Mouse (Mus musculus) 3134 (cell line): ENCODE data around the gene Mrpl10.
A peak's percentile ranks its signal among the peaks of the same experiment; 100 is the strongest.

ENCODE experiments used
- DNase-seq: peaks from one replicate; pipeline ENCODE4 v3.0.0-alpha.2; 2011; ENCODE audit warnings: low spot score; ENCODE audit not compliant: insufficient read length; ENCODE audit errors: extremely low read depth

The Mrpl10 gene

DNA sequence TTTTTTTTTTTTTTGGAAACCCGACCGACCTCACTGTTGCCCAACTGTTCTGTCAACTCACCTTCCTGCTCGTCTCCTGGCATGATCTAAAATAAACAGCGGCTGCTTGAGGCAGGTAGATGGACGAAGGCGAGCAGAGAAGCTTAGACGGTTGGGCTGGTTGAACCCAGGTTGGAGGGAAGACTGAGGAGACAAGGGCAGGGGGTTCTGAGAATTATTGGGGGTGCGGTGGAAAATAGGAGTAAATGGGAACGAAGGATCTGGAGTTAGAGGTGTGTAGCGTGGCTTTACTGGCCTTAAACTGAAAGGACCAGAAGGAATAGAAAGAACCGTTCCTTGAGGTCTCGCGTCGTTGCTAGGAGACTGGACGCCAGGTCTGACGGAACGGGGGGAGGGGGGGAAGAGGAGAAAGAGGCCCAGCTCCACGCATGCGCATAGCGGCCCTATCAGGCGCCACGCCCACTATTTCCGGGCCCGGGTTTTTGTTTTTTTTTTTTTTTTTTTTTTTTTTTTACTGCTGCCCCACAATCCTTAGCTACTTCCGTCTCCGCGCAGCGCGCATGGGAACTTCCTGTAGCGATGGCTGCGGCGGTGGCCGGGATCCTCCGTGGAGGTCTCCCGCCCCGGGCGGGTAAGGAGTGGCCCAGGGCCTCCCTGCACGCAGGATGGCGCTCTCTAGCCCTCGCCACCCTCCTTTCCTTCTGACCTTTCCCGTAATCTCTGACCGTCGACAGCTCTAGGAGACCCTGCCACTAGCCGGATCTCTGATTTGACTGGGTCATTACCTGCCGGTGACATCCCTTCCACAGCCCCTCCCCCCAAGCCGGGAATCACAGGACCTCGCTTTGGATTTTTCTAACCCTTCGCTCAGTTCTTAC, at the start of gene Mrpl10, which contains the start of gene Lrrc46:
Mrpl10 (plus strand) TSS at position 539 of the 878 bp plus-strand sequence.
Lrrc46 (minus strand) TSS at position 386 of the 878 bp plus-strand sequence.
- DNase-seq = peak; percentile 89

DNA sequence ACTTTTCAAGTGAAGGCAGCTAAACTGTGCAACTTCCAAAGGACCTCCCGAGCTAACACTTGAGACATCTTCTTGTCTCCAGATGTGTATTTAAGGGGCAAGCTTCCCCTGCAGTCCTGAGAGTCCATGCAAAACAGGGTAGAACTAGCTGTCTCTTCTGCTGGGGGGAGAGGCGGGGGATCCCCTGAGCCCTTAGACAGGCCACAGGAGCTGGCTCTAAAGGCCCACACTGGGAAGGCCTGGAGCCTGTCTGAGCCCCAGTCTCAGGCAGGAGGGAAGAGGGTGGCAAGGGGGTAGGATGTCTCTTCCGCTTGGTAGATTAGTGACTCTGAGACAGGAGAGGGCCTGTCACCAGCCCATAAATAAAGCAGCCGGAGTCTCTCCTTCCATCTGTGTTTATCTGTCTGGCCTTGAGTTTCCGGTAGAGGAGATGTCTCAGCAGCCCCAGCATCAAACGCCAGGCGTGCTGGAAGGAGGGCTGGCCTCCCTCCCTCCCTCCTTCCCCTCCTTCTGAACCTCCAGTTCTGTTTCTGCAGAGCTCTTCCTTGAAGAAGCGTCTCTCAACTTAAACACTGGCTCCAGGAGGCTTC, 48.5 kb upstream of the Mrpl10 start:
- DNase-seq = no peak

DNA sequence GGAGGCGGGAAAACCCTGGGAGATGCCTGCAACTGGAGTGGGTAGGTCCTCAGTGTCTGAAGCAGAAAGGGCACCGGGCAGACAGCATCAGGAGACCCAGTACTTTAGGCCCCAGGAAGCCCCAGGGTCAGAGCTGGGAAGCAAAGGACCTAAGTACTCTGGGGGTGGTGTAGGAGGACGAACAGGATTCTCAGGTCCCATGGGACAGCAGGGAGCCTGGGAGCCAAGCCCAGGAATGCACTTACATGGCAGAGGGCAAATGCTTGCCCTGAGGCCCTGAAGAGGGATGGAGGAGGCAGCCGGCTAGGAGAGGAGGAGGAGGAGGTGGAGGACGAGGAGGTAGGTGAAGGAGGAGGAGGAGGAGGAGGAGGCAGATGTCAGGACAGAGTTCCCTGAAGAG, 46.3 kb upstream of the Mrpl10 start:
- peak; percentile 78 for DNase-seq

DNA sequence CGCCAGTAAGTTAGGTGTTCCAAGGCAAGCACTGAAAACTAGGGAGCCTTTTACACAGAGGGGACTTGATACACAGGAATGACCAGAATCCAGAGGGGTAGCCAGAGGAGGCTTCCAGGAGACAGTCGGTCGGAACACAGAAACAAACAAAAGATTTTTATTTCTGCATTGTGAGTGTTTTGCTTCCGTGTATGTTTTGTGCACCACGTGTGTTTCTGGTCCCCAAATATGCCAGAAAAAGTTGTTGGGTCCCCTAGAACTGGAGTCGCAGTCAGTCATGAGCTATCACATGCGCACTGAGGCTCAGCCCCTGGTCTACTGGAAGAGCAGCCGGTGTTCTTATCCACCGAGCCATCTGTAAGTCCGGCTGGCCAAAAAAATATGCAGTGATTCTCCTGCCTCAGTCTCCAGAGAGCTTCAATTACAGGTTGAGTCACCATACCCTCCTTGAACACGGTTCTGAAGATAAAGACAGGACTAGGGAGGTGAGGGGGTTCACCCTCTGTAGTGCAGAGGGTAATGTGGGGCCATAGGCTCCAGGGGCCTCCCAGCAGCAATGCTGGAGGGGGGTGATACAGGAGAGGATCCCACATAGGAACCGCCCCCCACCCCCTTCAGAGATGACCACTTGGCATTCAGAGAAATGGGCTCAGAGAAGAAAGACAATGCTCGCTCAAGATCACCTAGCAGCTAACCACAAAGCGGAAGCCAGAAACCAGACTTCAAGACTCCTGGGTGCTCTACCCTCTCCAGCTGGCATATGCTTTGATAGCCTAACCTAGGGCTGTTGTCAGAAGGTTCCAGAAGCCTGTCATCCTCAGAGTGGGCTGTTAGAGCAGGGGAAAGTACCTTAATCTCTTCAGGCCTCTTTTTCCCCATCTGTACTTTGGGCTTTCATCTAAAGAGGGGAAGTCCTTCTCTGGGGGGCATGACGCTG, 45.3 kb upstream of the Mrpl10 start:
- DNase-seq = no peak

DNA sequence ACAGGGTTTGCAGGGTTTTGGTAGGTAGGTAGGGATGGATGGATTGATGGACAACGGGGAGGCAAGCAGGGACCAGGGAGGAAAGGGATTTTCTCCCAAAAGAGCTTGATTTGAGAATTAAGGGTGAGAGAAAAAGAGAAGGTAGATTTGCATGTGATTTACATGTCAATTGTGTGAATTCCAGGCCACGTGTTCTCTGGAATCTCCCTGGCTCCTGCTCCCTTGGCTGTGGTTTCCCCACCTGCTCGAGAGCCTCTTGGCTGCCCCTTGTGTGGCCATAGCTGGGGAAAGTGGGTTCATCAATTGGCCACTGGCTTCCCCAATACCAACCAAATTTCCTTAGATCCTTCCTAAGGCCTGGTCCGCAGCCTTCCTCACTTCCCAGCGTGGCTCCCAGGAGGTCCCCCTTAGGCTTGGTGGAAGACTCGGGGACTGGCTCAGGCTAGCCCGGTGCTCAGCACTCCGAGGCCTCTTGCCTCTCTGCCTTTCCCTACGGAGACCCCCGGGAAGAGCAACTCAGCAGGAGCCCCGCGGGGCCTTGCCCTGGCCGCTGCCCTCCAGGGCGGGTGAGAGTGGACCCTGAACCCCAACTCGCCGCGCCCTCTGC, 44.5 kb upstream of the Mrpl10 start:
- DNase-seq = no peak

DNA sequence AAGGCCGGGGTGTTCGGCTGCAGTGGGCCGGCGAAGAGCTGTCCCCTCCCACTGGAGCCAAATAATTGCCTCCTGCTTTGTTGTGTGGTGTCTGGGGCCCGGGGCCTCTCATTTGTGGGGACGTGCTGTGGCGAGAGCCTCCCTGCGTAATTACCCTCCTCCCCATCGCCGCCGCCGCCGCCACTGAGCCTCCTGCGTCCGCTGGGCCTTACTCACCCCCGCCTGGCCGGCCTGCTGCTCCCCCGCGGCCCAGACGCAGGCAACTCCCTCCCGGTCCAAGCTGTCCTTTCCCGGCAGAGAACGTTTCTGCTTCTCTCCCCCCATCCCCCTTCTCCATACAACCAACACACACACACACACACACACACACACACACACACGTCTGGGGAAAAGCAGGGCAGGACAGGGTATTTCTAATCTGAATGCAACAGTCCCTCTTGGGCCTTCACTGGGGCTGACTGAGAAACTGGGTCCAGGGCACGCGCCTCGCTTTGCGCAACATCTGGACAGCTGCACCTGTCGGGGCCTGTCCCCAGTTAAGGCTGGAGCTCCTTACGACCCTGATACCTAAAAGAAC, 43.9 kb upstream of the Mrpl10 start:
- no peak for DNase-seq

DNA sequence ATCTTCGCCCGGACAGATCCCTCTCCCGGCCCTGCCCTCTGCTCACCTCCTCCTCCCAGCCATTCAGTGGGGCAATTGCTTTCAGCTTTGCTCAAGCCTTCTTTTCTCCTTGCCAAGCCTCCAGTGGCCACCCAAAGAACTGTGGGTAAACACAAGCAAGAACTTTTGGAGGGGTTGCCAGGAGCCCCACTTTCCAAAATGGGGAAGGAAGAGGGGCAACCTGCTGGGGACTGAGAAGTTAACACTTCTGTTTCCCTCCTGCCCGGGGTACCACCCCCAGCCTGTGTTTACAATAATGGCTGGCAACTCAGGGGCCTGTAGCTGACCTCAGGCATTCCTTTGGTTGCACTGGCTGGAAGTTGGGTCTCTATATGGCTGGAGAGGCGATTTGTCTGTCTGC, 38.2 kb upstream of the Mrpl10 start:
- DNase-seq = no peak

DNA sequence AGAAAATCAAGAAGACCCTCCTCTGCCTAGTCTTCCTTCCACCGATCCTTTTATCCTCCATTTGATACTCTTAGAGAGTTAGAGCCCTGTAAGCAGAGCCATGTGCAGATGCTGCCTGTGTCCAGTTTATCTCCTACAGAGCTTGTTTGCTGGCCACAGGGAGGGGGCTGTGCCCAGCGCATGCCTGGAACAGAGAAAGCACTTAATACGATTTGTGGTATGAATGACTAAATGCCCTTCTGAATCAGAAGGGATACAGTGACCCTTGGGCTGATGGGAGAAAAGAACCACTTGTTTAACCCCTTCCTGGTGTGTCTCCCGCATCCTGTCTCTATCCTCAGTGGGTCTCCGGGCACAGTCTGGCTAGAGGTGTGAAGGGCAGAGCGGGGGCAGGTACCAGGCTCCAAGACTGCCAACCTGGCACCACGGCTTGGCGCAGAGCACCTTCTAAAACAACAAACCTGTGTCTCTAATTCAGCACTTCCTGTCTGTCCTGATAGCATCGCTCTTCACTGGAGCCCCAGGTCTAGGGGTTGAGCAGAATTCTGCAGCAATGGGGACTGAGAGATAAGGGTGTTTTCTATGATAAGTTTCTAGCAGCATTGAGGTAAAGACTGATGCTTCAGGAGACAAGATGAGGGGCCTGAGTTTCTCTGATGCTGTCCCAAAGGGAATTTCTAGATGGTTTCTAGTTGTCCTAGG, 34.1 kb upstream of the Mrpl10 start:
- peak; percentile 72 for DNase-seq

DNA sequence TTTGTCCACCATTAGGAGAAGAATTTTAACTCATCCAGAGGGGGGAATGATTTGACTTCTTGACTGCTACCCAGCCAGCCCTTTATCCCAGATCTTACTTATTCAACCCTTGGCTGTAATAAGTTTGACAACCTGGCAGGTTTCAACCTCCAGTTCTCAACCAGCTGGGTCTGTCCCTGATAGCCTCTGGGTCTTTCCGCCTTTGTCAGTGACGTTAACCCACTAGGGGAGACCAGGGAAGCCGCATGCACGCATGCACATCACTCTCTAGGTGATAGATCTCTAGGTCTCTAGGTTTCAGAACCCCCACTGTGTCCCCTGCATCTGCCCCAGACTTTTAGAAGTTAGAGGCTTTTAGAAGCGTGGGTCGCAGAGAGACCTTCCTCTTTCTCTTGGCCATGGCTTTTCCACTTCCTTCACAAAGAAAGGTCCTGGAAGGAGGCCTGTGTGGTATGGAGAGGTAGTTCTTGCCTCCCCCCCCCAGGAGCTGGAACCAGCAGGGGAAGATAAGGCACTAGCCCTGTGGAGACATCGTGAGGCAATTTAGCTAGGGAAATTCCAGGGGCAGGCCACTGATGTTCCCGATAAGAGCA, 32.1 kb upstream of the Mrpl10 start:
- no peak for DNase-seq

DNA sequence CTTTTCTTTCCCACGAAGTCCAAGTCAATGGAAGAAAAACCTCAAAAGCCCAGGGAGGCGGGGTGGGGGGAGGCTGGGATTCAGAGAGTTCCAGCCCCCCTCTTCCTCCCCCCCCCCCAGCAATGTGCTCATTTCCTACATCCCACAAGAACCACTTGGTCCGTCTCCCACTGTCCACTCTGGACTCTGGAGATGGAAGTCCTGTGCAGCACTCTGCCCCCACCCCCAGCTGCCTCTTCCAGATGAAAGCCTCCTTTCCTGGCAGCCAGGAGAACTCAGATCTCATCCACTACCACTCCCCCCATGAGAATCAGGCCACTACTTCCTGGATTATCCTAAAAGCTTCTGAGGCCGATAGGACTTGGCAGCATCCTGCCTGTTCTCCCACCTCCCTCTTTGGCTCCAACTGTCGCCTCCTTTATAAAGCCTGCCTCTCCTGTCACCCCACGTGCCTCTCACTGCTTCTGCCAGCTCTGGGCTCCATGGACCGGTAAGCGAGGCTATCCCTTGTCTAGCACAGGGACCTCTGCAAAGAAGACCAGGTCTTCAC, 28.2 kb upstream of the Mrpl10 start, which contains the start of gene Sp6:
Sp6 (plus strand) TSS at position 274 of the 550 bp plus-strand sequence.
- DNase-seq = no peak

DNA sequence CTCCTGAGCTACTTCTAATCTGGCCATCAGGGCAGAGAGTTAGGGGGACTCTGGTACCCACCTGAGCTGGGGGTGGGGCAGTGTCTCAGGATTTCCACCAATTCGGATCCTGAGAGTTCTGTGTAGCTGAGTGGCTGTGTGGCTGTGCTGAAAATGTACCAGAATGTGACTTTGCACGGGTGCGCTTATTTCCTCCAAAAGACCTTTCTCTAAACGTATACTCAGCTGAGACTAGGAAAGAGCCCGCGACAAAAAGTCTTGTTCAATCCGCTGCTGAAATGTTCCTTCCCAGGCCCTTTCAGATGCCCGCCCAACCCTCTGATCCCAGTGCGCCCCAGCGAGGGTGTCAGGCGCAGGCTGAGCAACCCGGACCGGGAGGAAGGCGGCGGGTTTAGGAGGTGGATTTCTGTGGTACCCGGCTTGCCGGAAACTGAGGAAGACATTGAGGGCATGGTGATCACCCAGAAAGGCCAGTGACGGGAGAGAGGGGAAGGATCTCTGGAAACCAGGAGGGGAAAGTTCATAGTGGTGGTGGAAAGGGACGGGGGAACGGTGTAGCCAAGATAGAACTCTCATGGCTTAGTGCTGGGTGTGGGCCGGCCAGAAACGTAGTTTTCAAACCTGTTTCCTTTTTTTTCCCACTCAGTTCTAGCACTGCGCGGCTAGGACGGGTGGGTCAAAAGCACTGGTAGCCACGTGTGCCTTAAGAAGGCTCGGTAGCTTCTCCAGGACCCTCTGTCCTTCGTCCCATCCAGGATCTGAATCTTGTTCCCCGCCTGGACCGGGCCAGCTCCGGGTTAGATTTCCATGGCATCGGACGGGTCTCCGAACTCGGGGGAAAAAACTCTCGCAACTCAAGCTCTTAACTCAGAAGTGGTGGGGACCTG, 23.4 kb upstream of the Mrpl10 start:
- DNase-seq = no peak

DNA sequence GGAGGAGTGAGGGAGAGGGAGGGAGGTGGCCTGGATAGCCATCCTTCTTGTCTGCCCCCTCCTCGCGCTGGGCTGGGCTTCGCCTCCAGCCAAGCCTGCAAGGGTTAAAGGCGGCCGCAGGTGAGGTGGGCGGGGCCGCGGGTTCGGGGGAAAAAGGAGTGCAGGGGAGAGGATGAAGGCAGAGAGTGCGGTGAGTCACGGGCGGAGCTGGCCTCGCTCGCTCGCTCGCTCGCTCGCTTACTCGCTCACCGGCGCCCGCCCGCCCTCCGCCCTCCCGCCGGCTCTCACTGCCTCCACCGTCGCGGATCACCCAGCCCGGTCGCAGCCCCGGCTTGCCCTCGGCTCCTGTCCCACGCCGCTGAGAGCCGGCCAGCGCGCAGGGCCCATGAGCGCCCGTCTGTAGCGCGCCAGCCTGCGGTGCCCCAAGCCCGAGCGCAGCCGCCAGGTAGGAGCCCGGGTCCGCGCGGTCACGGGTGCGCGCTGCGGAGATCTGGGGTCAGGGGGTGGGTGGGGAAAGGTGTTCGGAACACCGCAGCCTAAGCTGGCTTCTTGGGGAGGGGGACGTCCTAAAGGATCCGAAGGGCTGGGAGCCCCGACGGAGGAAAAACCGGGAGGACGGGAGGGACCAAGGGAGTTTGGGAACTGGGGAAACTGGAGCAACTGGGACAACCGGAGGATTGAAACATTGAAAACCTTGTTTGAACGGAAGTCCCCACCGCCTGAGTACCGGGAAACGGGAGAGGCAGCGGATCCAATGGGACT, 22.6 kb upstream of the Mrpl10 start:
- peak; percentile 61 for DNase-seq

DNA sequence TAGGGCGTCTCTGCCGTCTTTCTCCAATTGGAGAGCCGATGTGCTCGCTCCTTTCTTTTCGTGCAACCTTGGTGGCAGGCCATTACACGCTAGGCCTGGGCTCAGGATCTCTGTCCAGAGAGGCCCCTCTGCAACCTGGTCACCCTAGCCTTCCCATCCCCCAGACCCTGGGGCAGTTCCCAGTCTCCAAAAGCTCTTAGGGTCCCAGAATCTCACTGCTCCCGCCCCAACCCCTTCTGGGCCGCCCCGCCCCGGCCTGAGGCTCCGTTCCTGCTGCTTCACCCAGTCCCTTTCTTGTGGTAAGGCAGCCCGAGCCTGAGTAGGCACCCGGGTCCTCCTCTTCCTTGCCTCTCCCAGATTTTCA, 22.0 kb upstream of the Mrpl10 start:
- peak; percentile 70 for DNase-seq

DNA sequence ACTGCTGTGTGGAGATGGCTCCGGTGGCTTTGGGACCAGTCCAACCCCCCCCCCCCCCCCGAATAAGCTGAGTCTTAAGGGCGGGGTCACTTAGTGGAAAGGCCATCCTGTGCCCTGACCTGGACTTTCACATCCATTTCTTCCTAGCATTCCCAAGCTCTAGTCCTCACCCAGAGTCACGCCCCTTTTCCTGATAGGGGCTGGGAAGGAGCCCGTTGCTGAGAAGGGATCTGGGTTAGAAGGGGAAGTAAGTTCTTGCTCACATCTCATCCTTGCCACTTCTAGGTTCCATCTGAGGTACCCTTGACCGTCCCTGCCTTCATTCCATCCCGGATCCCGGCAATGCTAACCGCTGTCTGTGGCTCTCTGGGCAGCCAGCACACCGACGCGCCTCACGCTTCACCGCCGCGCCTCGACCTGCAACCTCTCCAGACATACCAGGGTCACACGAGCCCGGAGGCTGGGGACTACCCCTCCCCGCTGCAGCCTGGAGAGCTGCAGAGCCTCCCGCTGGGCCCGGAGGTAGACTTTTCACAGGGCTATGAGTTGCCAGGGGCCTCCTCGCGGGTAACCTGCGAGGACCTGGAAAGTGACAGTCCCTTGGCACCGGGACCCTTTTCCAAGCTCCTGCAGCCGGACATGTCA, 20.1 kb upstream of the Mrpl10 start:
- DNase-seq = no peak

DNA sequence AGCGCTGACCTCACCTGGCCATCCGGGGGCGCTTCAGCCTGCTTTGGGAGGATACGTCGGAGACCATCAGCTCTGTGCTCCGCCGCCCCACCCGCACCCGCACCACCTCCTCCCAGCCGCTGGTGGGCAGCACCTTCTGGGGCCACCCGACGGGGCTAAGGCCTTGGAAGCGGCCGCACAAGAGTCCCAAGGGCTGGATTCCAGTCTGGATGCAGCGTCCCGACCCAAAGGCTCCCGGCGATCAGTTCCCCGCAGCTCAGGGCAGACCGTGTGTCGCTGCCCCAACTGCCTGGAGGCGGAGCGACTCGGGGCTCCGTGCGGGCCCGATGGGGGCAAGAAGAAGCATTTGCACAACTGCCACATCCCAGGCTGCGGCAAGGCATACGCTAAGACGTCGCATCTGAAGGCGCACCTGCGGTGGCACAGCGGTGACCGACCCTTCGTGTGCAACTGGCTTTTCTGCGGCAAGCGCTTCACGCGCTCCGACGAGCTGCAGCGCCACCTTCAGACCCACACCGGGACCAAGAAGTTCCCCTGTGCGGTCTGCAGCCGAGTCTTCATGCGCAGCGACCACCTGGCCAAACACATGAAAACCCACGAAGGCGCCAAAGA, 19.4 kb upstream of the Mrpl10 start:
- DNase-seq = no peak

DNA sequence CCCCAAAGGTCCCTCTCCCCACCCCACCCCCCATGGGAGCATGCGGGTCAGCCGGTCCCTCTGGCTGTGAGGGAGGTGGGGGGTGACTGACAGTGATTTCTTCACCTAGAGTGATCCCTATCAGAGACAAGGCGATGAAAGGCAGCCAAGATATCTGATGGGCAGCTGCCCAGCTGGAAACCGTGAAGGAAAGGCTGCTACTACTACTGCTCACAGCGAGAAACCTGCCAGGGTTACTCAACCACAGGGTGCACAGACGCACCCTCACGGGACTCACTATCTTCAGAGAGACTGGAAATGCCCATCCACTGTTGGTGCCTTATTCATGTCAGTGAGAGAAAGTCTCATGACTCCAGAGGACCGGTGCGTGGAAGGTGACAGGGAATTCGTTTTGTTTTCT, 16.4 kb upstream of the Mrpl10 start:
- no peak for DNase-seq
